Mouse (Mus musculus) embryonic fibroblast, embryonic 13.5 days (primary cell): ENCODE results near the gene Zbtb26. TPM values are rescaled to one million over a fixed set of nuclear protein-coding genes. Genes with fewer than 3 reads are reported as not detected.

Experiments used
- H3K27ac ChIP-seq: 2 replicates; pipeline ENCODE4 v1.5.1; 2012; ENCODE audit warnings: low read length, control low read depth, inconsistent platforms; ENCODE audit not compliant: insufficient read depth
- H3K4me1 ChIP-seq: 2 replicates; pipeline ENCODE4 v1.6.1; 2011; ENCODE audit warnings: low read length; ENCODE audit not compliant: control insufficient read depth, insufficient read depth
- H3K4me3 ChIP-seq: 2 replicates; pipeline ENCODE4 v1.5.1; 2011; ENCODE audit warnings: mild to moderate bottlenecking, control low read depth, low read length; ENCODE audit not compliant: insufficient read depth
- CTCF ChIP-seq: IDR thresholded peaks from 2 replicates; pipeline ENCODE4 v1.5.1; 2011; ENCODE audit warnings: mild to moderate bottlenecking, control low read depth, low read length, moderate library complexity, borderline replicate concordance; ENCODE audit not compliant: insufficient read depth
- POLR2A ChIP-seq: IDR thresholded peaks from 2 replicates; pipeline ENCODE4 v1.6.1; 2011; ENCODE audit warnings: low read depth, mild to moderate bottlenecking, control low read depth, low read length, moderate library complexity
- polyA plus RNA-seq: library from polyadenylated mRNA; stranded (reverse); fragments of >200 nt; gene quantifications from 2 replicates; pipeline ENCODE4 v1.2.4, GENCODE M21; 2011; ENCODE audit warnings: low read depth; ENCODE audit not compliant: missing spikeins, insufficient read length

Gene Zbtb26
- polyA plus RNA-seq, 1 experiment, result 12.1 TPM

- Histone ChIP-seq H3K27ac (peak overlapping the region; percentile 50), H3K4me3 (peak overlapping the region; percentile 88), H3K4me1 (no peaks in the 10 kb centered on the region)
- TF ChIP-seq CTCF (no peak), POLR2A (peak; percentile 91)
Measured at GRCm38 (mm10) chr2:37451667-37452375, 8.9 kb upstream of the Zbtb26 start.

- TF ChIP-seq POLR2A (no peak), CTCF (no peak)
- peak overlapping the region; percentile 40 for H3K4me3 ChIP-seq
- no peaks in the 10 kb centered on the region for H3K4me1 ChIP-seq
- peak overlapping the region; percentile 74 for H3K27ac ChIP-seq
Measured at GRCm38 (mm10) chr2:37431609-37432008, 11.3 kb downstream of the Zbtb26 start.

GRCm38 (mm10) chr2:37430593-37431464, 12.1 kb downstream of the Zbtb26 start:
- peak overlapping the region; percentile 93 for H3K27ac ChIP-seq
- no peak for TF ChIP-seq CTCF
- TF ChIP-seq POLR2A, result peak; percentile 73
- no peaks in the 10 kb centered on the region for H3K4me1 ChIP-seq
- peak overlapping the region; percentile 83 for H3K4me3 ChIP-seq

- no peaks in the 10 kb centered on the region for H3K4me1 ChIP-seq
- H3K4me3 ChIP-seq, result no peak overlapping the region
- TF ChIP-seq CTCF, result no peak
- TF ChIP-seq POLR2A, result no peak
- no peak overlapping the region for H3K27ac ChIP-seq
Measured at GRCm38 (mm10) chr2:37423671-37424070, 19.3 kb downstream of the Zbtb26 start.

- Histone ChIP-seq H3K4me3 (peak within 1 kb of the TSS; percentile 71), H3K27ac (peak within 1 kb of the TSS; percentile 34), H3K4me1 (no peaks in the 10 kb centered on the region)
- TF ChIP-seq CTCF (no peak), POLR2A (peak; percentile 89)
Measured at GRCm38 (mm10) chr2:37422306-37423304, 20.3 kb downstream of the Zbtb26 start, which contains the start of gene Rc3h2. Gene Rc3h2, minus strand, starts transcription at chr2:37422903.

GRCm38 (mm10) chr2:37421903-37422302, 21.0 kb downstream of the Zbtb26 start:
- Histone ChIP-seq H3K27ac (peak overlapping the region; percentile 34; the same call in 1 of the 2 replicates), H3K4me3 (peak overlapping the region; percentile 71), H3K4me1 (no peaks in the 10 kb centered on the region)
- TF ChIP-seq CTCF, result no peak
- TF ChIP-seq POLR2A, result no peak

- no peak overlapping the region for H3K4me3 ChIP-seq
- no peak overlapping the region for H3K27ac ChIP-seq
- TF ChIP-seq CTCF, result no peak
- H3K4me1 ChIP-seq, result no peaks in the 10 kb centered on the region
Measured at GRCm38 (mm10) chr2:37395539-37395938, 47.4 kb downstream of the Zbtb26 start.

- TF ChIP-seq CTCF (no peak), POLR2A (no peak)
Measured at GRCm38 (mm10) chr2:37382921-37383320, 60.0 kb downstream of the Zbtb26 start.

More at GRCm38 (mm10) chr2:37382921-37383320, 60.0 kb downstream of the Zbtb26 start:
- Histone ChIP-seq H3K27ac (no peak overlapping the region), H3K4me3 (no peak overlapping the region), H3K4me1 (no peaks in the 10 kb centered on the region)

Other genes starting within 250 kb of the Zbtb26 start
- 0.12 TPM in 1 of 2 replicates, not detected in the other for gene Olfr366, start 231.6 kb downstream of the Zbtb26 start, polyA plus RNA-seq
- not detected in 2 replicates for gene Olfr368, start 116.6 kb downstream of the Zbtb26 start, polyA plus RNA-seq
- 47.4 and 55.3 TPM in 2 replicates for gene Pdcl, start 83.8 kb downstream of the Zbtb26 start, polyA plus RNA-seq
- 51.9 and 58.1 TPM in 2 replicates for gene Rc3h2, start 20.2 kb downstream of the Zbtb26 start, polyA plus RNA-seq
- gene Zbtb6, start within 50 bp of the Zbtb26 start, polyA plus RNA-seq, result 13.5 and 16.0 TPM in 2 replicates
- 63.1 and 66.7 TPM in 2 replicates for gene Rabgap1, start 144 bp upstream of the Zbtb26 start, polyA plus RNA-seq
- gene Gpr21, start 73.2 kb upstream of the Zbtb26 start, polyA plus RNA-seq, result 1.5 and 4.8 TPM in 2 replicates